Mouse (Mus musculus) hindbrain, embryonic 15.5 days (tissue): ENCODE results near the gene Rassf5. TPM values are rescaled to one million over a fixed set of nuclear protein-coding genes. Genes with fewer than 3 reads are reported as not detected.
A peak's percentile ranks its signal among the peaks of the same experiment; 100 is the strongest.
"Not testable (repeated sequence)": the region's sequence is repeated elsewhere in the genome, so short reads cannot be mapped to it uniquely, and the experiment has no call there.

Source experiments
- ATAC-seq: fragments of 200-750 bp; cut with Nextera tagmentation; 2 replicates; pipeline ENCODE4 v1.8.0; 2017; ENCODE audit warnings: low read depth, moderate number of reproducible peaks, moderate TSS enrichment; ENCODE audit not compliant: low FRiP score
- H3K27ac ChIP-seq: fragments of 300-500 bp; sonication (generic); replicated peaks from 2 replicates; pipeline ENCODE4 v1.5.1; 2015; ENCODE audit warnings: mild to moderate bottlenecking, inconsistent platforms
- H3K27me3 ChIP-seq: fragments of 300-500 bp; sonication (generic); 2 replicates; pipeline ENCODE4 v1.6.1; 2015; ENCODE audit warnings: control low read depth, inconsistent platforms
- H3K36me3 ChIP-seq: fragments of 300-500 bp; sonication (generic); 2 replicates; pipeline ENCODE4 v1.6.1; 2015; ENCODE audit warnings: control low read depth, inconsistent platforms
- H3K4me1 ChIP-seq: fragments of 300-500 bp; sonication (generic); replicated peaks from 2 replicates; pipeline ENCODE4 v1.6.1; 2015; ENCODE audit warnings: control low read depth, inconsistent platforms
- H3K4me2 ChIP-seq: fragments of 300-500 bp; sonication (generic); 2 replicates; pipeline ENCODE4 v1.6.1; 2015; ENCODE audit warnings: moderate library complexity, mild to moderate bottlenecking, inconsistent platforms
- H3K4me3 ChIP-seq: fragments of 300-500 bp; sonication (generic); 2 replicates; pipeline ENCODE4 v1.5.1; 2015; ENCODE audit warnings: mild to moderate bottlenecking, inconsistent platforms
- H3K9ac ChIP-seq: fragments of 300-500 bp; sonication (generic); 2 replicates; pipeline ENCODE4 v1.6.1; 2015; ENCODE audit warnings: inconsistent platforms
- H3K9me3 ChIP-seq: fragments of 300-500 bp; sonication (generic); 2 replicates; pipeline ENCODE4 v1.6.1; 2016; ENCODE audit warnings: control low read depth, inconsistent platforms
- WGBS: fragments of 180-500 bp; shearing (Covaris S2); methylation state at CpG from one replicate; pipeline ENCODE4 v1.1.7; 2015; 5-methylcytosine and 5-hydroxymethylcytosine counted together
- polyA plus RNA-seq: library from polyadenylated mRNA; unstranded; fragments of >200 nt; fragmentation: Nextera tagmentation; extraction: Ambion mirVana; gene quantifications from 2 replicates; pipeline ENCODE4 v1.2.1, GENCODE M21; 2015

The Rassf5 gene
- polyA plus RNA-seq, 1 experiment from 2014 or later: 4.8 TPM

DNA sequence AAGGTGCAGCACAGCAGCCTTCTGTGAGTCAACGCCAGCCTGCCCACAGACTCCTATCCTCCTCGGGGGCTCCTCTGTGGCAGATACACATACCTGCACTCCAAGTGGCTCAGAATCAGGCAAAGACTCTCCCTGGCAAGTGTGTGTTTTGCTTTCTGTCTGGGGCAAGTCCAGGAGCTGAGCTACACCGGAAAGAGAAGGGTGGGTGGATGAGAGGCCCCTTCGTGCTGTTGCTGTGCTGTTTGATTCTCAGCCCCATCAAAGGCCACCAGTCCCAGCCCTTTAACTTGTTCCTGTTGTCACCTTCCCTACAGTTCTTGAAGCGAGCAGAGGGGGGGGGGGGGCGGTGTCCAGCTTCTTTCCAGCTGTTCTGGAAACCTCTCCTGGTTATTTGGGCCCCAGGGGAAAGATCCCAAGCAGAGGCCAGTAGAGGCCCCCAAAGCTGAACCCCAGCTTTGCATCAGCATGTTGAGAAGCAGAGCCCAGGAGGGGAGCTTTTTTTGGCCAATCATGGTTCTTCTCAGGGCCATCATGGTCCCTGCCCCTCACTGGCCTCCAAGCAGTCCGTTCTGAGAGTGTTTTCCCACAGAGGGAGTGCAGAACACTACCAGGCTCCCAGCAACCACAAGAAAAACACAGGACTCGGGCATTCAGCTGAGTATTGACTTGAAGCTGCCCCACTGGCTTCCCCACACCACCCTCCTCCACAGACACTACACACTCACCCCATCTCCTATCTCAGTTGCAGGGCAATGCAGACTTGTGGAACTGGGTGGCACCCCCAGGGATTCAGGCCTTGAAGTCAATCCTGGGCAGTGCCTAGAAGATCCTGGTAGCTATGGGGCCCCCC, 33.8 kb upstream of the Rassf5 start:
- whole genome bisulfite sequencing: 49% methylated on average over 8 of the region's 8 CpGs
- no peaks in the 10 kb centered on the region for H3K9me3 ChIP-seq

DNA sequence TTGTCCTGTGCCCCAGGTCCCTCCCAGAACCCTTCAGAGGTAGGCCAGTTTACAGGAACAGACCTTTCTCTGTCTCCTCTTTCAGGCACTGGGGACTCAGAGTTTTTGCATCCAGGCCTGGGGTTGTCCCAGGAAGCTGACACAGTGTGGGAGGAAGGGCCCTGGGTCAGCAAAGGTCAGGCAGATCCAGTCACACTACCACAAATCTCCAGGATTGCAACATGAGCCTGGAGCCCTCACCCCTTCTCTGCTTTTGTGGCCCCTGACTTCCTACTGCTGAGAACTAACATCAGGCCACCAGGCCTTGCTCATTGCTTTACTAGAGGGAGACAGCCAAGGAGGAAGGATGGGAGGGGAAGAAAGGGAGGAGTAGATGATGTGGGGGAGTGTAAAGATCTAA, 31.8 kb upstream of the Rassf5 start:
- Histone ChIP-seq H3K9ac (no peak overlapping the region), H3K27me3 (no peaks in the 10 kb centered on the region), H3K9me3 (no peaks in the 10 kb centered on the region), H3K36me3 (no peaks in the 10 kb centered on the region), H3K4me1 (no peaks in the 10 kb centered on the region), H3K4me3 (no peak overlapping the region), H3K4me2 (no peak overlapping the region), H3K27ac (no peak overlapping the region)
- ATAC-seq: no peak

More for the DNA sequence above, 33.8 kb upstream of the Rassf5 start:
- Histone ChIP-seq H3K4me1 (no peaks in the 10 kb centered on the region), H3K27ac (no peak overlapping the region), H3K4me3 (peak overlapping the region; percentile 17; the same call in 1 of the 2 replicates), H3K4me2 (peak overlapping the region; percentile 31), H3K27me3 (no peaks in the 10 kb centered on the region), H3K9ac (no peak overlapping the region), H3K36me3 (no peaks in the 10 kb centered on the region)
- ATAC-seq: no peak

DNA sequence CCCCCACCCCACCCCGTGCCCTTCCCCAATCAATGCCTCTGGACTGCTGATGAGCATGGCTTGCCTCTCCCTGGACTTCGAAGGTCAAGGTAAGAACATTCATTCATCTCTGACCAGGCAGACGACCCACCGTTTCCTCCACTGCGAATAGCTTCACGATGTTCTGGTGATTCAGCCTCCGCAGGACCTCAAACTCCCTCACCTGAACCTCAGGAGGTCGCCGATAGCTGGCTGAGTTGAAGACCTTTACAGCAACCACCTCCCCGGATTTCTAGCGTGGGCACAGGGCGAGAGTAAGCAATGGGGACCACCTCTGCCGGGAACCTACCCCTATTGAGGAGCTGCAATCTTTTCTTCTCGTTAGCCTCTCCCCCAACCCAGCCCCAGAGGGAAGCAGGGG, 30.5 kb upstream of the Rassf5 start:
- H3K36me3 ChIP-seq: no peaks in the 10 kb centered on the region
- no peak overlapping the region for H3K27ac ChIP-seq
- H3K27me3 ChIP-seq: no peaks in the 10 kb centered on the region
- ATAC-seq: no peak
- no peaks in the 10 kb centered on the region for H3K4me1 ChIP-seq
- 75% methylated on average over 14 of the region's 14 CpGs for WGBS
- H3K4me2 ChIP-seq: no peak overlapping the region
- no peaks in the 10 kb centered on the region for H3K9me3 ChIP-seq
- H3K4me3 ChIP-seq: no peak overlapping the region
- no peak overlapping the region for H3K9ac ChIP-seq

DNA sequence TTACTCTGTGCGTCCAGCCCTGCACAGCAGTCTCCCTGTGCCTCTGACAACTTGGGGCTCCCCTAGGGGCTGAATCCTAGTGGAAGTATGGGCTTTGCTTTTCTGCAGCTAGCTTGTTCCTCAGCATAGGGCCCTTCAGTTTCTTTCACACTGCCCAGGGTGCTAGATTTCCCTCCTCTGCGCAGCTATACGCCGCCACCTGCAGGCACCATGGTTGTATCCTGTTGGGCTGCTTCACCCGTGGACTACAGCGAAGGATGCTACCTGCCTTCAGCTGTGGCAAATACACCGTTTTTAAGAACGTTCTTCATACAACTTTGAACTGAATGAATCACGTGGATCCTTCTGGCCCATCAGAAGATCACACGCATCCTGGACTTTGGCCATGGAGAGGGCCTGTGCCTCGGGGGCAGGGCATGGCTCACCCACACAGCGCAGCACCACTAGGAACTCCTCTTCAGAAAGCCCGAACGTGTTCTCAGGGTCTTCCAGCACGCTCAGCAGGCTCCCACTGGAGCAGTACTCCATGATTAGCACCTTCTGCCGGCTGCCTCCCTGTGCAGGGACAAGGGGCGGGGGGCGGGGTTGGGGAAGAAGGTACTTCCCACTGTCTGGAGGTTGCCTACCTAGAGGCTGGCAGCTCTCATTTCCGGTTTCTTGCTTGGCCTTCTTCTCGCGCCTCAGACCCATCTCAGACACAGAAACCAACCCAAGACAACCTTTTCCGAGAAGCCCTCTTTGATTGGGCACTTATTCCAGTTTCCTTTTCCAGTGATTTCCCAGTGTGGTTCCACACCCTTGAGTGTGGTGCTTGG, 29.9 kb upstream of the Rassf5 start:
- H3K4me3 ChIP-seq: no peak overlapping the region
- peaks cover 2% of the 10 kb centered on the region; the same call in 1 of the 2 replicates for H3K4me1 ChIP-seq
- 56% methylated on average over 22 of the region's 22 CpGs for WGBS
- H3K27ac ChIP-seq: no peak overlapping the region
- no peaks in the 10 kb centered on the region for H3K9me3 ChIP-seq
- ATAC-seq: no peak
- H3K4me2 ChIP-seq: no peak overlapping the region
- H3K36me3 ChIP-seq: no peaks in the 10 kb centered on the region
- no peak overlapping the region for H3K9ac ChIP-seq
- no peaks in the 10 kb centered on the region for H3K27me3 ChIP-seq

DNA sequence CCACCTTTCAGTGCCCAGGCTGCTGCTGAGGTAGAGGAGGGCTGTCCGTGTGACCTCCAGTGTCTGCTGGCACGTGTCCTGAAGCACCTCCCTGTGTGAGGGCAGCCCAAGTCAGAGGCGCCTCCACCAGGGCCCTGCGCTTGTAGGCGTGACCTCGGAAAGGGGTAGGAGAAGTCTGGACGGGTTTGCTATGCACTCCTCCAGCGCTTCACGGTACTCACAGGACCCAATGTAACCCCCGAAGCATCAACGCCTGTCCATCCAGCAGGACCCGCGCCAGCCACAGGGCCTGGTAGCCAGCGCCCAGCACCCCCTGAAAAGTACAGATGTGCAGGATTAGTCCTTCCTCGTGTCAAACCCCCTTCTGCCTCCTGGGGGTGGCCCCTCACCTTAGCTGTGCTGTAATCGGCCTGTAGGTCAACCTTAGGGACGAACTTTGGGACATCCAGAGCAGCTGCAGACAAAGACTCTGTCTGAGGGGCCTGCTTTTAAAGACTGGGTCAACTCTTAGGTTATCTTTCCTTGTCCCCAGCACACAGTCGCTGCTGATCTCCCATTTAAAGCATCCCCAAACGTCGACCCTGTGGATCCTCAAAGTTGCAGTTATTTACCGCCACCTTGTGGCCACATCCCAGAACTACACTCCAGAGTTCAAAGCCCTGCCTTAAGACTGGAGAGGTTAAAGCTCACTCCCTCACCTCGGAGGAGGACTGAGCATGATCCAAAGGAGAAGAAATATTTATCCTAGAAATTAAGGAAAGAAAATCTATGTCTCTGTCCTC, 24.9 kb upstream of the Rassf5 start:
- ATAC-seq: peak; percentile 63; the same call in 1 of the 2 replicates
- H3K27me3 ChIP-seq: no peaks in the 10 kb centered on the region
- no peaks in the 10 kb centered on the region for H3K36me3 ChIP-seq
- H3K4me1 ChIP-seq: peaks cover 3% of the 10 kb centered on the region; the same call in 1 of the 2 replicates
- 28% methylated on average over 22 of the region's 22 CpGs for WGBS
- H3K9ac ChIP-seq: no peak overlapping the region
- no peak overlapping the region for H3K4me3 ChIP-seq
- H3K4me2 ChIP-seq: peak overlapping the region; percentile 21
- no peaks in the 10 kb centered on the region for H3K9me3 ChIP-seq
- no peak overlapping the region for H3K27ac ChIP-seq

DNA sequence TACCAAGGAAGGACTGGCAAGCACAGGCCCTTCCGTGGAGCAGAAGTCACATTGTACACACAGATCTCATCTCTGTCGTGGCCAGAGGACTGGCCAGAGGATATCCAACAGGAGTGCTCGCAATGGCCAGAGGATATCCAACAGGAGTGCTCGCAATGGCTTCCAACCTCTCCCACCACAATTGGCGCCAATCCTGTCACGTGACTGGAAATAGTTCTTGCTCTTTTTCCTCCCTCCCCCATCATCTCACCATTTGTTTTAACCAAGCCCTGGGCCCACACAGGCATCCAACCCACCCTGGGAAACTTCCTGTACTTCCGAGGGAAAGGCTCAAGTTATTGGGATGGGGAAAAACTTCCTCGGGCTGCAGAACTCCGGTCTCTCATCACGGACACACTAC, 23.7 kb upstream of the Rassf5 start:
- 85% methylated on average over 10 of the region's 10 CpGs for WGBS
- Histone ChIP-seq H3K27me3 (no peaks in the 10 kb centered on the region), H3K9me3 (no peaks in the 10 kb centered on the region), H3K4me3 (no peak overlapping the region), H3K36me3 (no peaks in the 10 kb centered on the region), H3K4me1 (peaks cover 3% of the 10 kb centered on the region; the same call in 1 of the 2 replicates), H3K27ac (no peak overlapping the region), H3K4me2 (no peak overlapping the region), H3K9ac (no peak overlapping the region)
- no peak for ATAC-seq

DNA sequence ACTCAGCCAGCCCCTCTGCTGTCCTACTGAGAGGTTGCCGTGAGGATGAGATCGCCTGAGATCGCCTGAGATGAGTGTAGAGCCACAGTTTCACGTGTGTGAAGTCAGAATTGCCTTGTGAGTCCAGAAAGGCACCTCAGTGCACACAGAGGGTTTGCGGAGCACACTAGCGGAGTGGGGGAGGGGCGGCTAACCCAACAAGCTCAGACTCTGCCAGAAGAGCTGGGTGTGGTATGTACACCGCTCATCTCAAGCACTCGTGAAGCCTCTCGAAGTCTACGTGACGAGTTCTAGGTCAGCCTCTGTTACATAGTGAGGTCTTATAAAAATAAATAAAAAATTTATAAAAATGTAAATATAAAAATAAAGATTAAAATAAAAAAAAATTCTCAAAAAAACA, 18.8 kb upstream of the Rassf5 start:
- 78% methylated on average over 12 of the region's 12 CpGs for WGBS
- Histone ChIP-seq H3K27ac (no peak overlapping the region), H3K4me3 (no peak overlapping the region), H3K9me3 (no peaks in the 10 kb centered on the region), H3K4me2 (no peak overlapping the region), H3K27me3 (0 out of 2 replicates have a peak, but pooled peaks cover 4% of the 10 kb centered on the region), H3K36me3 (no peaks in the 10 kb centered on the region), H3K4me1 (no peaks in the 10 kb centered on the region), H3K9ac (no peak overlapping the region)
- ATAC-seq: no peak

DNA sequence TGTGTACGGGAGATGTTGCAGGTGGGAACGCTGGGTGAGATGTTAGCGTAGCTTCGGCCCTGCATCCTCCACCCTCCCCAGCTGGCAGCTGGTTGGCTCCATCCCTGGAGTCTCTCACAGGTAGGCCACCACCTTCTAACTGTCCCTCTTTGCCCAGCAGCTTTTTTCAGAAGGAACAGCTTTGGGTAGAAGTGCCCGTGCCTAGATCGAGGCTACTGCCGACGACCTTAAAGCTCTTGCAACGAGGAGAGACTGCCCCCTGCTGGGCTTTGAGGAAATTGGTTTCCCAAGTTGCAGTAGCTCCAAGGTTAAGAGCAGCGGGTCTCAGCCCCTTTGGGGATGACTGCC, 15.2 kb upstream of the Rassf5 start:
- Histone ChIP-seq H3K4me1 (no peaks in the 10 kb centered on the region), H3K27me3 (0 out of 2 replicates have a peak, but pooled peaks cover 4% of the 10 kb centered on the region), H3K36me3 (no peaks in the 10 kb centered on the region), H3K4me3 (no peak overlapping the region), H3K9me3 (no peaks in the 10 kb centered on the region), H3K9ac (no peak overlapping the region), H3K27ac (no peak overlapping the region), H3K4me2 (no peak overlapping the region)
- ATAC-seq: no peak
- WGBS: 29% methylated on average over 10 of the region's 10 CpGs

DNA sequence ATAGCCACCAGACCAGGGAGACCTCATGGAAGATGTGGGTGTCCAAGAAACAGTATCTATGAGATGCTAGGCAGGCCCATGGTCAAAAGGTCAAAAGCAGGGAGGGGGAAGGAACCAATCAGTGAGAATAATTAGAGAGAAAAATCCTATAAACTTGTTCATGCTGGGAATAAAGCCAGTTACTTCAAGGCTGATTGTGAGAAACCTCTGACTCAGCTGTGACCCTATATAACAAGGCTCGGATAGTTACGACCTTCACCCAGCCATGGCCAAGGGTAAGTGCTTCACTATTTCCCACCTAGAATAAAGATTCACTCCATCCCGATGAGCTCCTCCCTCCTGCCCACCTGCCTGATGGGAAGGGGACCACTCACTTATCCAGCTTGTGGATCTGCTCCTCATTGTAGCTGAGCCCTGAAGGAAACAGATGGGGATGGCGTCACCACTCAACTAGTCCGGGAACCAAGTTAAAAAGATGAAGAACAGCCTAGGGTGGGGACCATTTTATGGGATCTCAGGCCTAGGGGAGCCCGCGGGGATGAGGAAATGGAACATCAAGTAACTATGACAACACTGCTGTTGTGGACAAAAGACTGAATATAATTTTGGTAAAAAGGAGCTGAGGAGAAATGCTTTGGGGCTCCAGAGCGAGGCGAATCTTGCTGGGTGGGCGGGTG, 14.7 kb upstream of the Rassf5 start:
- 69% methylated on average over 10 of the region's 10 CpGs for WGBS

DNA sequence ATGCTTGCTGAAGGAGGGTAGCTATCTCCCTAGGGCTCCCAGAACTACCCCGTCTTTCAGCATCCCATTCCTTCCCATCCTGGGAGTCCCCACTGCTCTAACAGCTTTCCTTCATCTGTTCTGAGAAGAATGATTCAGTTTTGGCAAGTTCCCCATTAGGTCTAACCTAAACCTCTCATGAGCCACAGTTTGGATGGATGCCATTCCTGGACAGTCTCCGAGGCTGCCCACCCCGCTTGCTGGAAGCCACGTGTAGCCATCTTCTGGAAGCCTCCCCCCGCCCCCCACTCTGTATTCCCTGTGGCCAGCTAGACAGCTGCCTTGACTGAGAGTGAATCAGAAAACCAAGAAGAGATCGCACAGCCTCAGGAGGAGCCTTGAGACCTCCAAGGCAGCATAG, 12.2 kb upstream of the Rassf5 start:
- 67% methylated on average over 6 of the region's 6 CpGs for WGBS
- Histone ChIP-seq H3K9me3 (no peaks in the 10 kb centered on the region), H3K9ac (no peak overlapping the region), H3K27me3 (0 out of 2 replicates have a peak, but pooled peaks cover 4% of the 10 kb centered on the region), H3K4me3 (no peak overlapping the region), H3K4me2 (no peak overlapping the region), H3K36me3 (no peaks in the 10 kb centered on the region), H3K27ac (no peak overlapping the region), H3K4me1 (no peaks in the 10 kb centered on the region)
- ATAC-seq: no peak

More for the DNA sequence above, 14.7 kb upstream of the Rassf5 start:
- no peak overlapping the region for H3K4me2 ChIP-seq
- no peaks in the 10 kb centered on the region for H3K36me3 ChIP-seq
- no peaks in the 10 kb centered on the region for H3K4me1 ChIP-seq
- H3K9ac ChIP-seq: no peak overlapping the region
- no peak overlapping the region for H3K27ac ChIP-seq
- H3K27me3 ChIP-seq: 0 out of 2 replicates have a peak, but pooled peaks cover 4% of the 10 kb centered on the region
- no peaks in the 10 kb centered on the region for H3K9me3 ChIP-seq
- ATAC-seq: no peak
- no peak overlapping the region for H3K4me3 ChIP-seq

DNA sequence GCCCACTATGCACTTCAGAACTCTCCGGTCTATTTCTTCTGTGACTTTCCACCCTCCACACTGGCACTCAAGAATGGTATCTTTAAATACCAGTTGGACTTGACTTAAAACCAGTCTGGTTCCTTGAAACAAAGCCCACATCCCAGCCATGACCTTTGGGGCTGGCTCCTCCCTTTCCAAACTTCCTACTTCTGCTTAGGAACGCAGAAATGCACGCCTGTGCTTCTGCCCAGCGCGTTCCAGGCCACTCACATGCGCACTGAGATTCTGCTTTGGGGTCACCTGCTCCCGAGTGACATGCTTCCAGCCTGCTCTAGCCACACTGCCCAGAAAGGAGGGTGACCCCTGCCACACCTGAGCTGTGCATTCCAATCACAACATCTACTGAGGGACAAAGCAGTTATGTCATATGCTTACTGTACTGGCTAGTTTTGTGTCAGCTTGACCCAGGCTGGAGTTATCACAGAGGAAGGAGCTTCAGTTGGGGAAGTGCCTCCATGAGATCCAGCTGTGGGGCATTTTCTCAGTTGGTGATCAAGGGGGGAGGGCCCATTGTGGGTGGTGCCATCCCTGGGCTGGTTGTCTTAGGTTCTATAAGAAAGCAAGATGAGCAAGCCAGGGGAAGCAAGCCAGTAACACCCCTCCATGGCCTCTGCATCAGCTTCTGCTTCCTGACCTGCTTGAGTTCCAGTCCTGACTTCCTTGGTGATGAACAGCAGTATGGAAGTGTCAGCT, 7.6 kb upstream of the Rassf5 start:
- H3K4me2 ChIP-seq, H3K9ac ChIP-seq, H3K36me3 ChIP-seq, H3K9me3 ChIP-seq, H3K4me3 ChIP-seq, H3K4me1 ChIP-seq, H3K27ac ChIP-seq, ATAC-seq, H3K27me3 ChIP-seq: not testable (repeated sequence)
- 86% methylated on average over 7 of the region's 7 CpGs for WGBS
